Mouse (Mus musculus) lung, adult 2 months (tissue): ENCODE measurements at regions not wholly inside any gene's neighbourhood (a gene's known extent, or its start where the extent isn't known, plus 50 kb on each side); places are given as distances from the start of the nearest gene placed in this dataset.

ENCODE experiments used
- CTCF ChIP-seq: fragments of 200-500 bp; IDR thresholded peaks from 2 replicates; pipeline ENCODE4 v1.5.1; 2011; ENCODE audit warnings: mild to moderate bottlenecking, low read length, control low read depth; ENCODE audit not compliant: insufficient read depth
- POLR2A ChIP-seq: fragments of 200-500 bp; IDR thresholded peaks from 2 replicates; pipeline ENCODE4 v1.6.1; 2011; ENCODE audit warnings: low read depth, mild to moderate bottlenecking, control low read depth, low read length, borderline replicate concordance; ENCODE audit errors: extremely low read depth

DNA sequence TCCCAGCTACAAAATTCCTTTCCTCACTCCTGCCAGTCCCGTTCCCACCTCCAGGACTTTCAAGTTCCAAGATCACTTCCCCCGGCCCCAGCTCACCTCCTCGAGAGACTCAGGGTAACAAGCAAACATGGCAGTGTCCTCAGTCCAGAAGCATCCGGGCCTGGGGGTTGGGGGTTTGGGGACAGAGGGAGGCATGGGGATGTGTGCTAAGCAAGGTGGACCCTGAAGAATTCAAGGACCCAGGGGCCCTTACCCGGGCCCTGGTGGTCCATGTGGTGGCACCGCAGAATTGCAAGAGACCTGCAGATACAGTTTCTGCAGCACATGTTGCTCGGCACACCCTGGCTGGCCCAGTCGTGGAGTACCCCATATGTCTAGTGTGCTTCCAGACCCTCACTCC, 269.9 kb upstream of the Ube2e3 start:
- TF ChIP-seq CTCF, result no peak
- TF ChIP-seq POLR2A, result no peak
